Comparison of ENCODE assay signal across 8 mouse cellular contexts in the genomic region with DNA sequence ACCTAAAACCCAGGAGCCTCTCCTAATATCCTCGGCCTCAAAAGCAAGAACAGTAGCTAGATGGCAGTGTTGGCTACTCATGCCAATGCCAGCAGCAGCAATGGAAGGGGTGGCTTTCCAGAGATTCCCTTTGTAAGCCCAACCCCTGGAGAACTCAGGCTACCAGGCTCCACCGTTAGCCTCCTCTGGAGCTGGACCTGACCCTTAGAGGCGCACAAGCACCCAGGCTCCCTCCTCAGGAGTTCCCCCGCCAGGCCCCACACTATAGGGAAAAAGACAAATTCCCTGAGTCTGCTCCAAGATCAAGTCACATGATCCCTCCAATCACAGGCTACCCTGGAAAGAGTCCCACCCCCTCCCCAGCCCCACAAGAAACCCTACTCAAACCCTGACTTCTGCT. TPM values are rescaled to one million over a fixed set of nuclear protein-coding genes. Genes with fewer than 3 reads are reported as not detected.
DNase-seq lines count a peak whose midpoint lies in the region; ATAC-seq and TF ChIP-seq lines count a peak whose summit lies in the region.

No protein-coding gene starts in this region.

- TF ChIP-seq CTCF in lung, adult 2 months (IDR thresholded peaks at IDR 0.05; ENCODE audit: insufficient read depth, low read length): peak; percentile 38; the same call in 1 of the 2 replicates

- H3K4me3 ChIP-seq in lung, adult 2 months (replicated peaks; ENCODE audit: extremely low read depth, low read depth, low read length): no peak overlapping the region
- peak overlapping the region; percentile 23 for H3K4me3 ChIP-seq in embryonic facial prominence, embryonic 10.5 days
- H3K4me3 ChIP-seq in hindbrain, embryonic 16.5 days (ENCODE audit: low read length): 0 out of 2 replicates have a peak overlapping the region, but pooled peaks have one; percentile 11
- H3K4me3 ChIP-seq in limb, embryonic 10.5 days: peak overlapping the region; percentile 18

- TF ChIP-seq POLR2A in lung, adult 2 months (IDR thresholded peaks at IDR 0.05; ENCODE audit: borderline replicate concordance, extremely low read depth, low read depth, low read length): no peak

- 0 out of 2 replicates have a peak, but pooled peaks cover 2% of the 10 kb centered on the region for H3K4me1 ChIP-seq in lung, adult 2 months (ENCODE audit: control insufficient read depth, insufficient read depth, low read length)
- H3K4me1 ChIP-seq in embryonic facial prominence, embryonic 10.5 days: peaks cover 18% of the 10 kb centered on the region
- peaks cover 2% of the 10 kb centered on the region; the same call in 1 of the 2 replicates for H3K4me1 ChIP-seq in hindbrain, embryonic 16.5 days (ENCODE audit: control insufficient read depth, insufficient read depth, low read depth, low read length)
- H3K4me1 ChIP-seq in limb, embryonic 10.5 days: peaks cover 14% of the 10 kb centered on the region

- H3K4me2 ChIP-seq in hindbrain, embryonic 16.5 days (ENCODE audit: low read length): peak overlapping the region; percentile 53

- 28% methylated on average over 4 of the region's 4 CpGs for WGBS in lung, adult 2 months
- 11% methylated on average over 4 of the region's 4 CpGs for WGBS in embryonic facial prominence, embryonic 10.5 days
- WGBS in hindbrain, embryonic 16.5 days: 15% methylated on average over 4 of the region's 4 CpGs
- 10% methylated on average over 4 of the region's 4 CpGs for WGBS in limb, embryonic 10.5 days

- no peaks in the 10 kb centered on the region for H3K36me3 ChIP-seq in embryonic facial prominence, embryonic 10.5 days (replicated peaks)
- H3K36me3 ChIP-seq in hindbrain, embryonic 16.5 days (ENCODE audit: control insufficient read depth, insufficient read depth, low read length): no peaks in the 10 kb centered on the region
- H3K36me3 ChIP-seq in limb, embryonic 10.5 days: no peaks in the 10 kb centered on the region

- H3K27ac ChIP-seq in embryonic facial prominence, embryonic 10.5 days (replicated peaks): peak overlapping the region; percentile 57; the same call in 1 of the 2 replicates
- H3K27ac ChIP-seq in hindbrain, embryonic 16.5 days (ENCODE audit: low read depth, low read length): no peak overlapping the region
- no peak overlapping the region for H3K27ac ChIP-seq in limb, embryonic 10.5 days

- no peak overlapping the region for H3K9ac ChIP-seq in hindbrain, embryonic 16.5 days (ENCODE audit: low read depth, low read length)

- no peaks in the 10 kb centered on the region for H3K9me3 ChIP-seq in embryonic facial prominence, embryonic 10.5 days
- H3K9me3 ChIP-seq in hindbrain, embryonic 16.5 days (ENCODE audit: control insufficient read depth, low read length): no peaks in the 10 kb centered on the region
- H3K9me3 ChIP-seq in limb, embryonic 10.5 days (replicated peaks): no peaks in the 10 kb centered on the region

- H3K27me3 ChIP-seq in embryonic facial prominence, embryonic 10.5 days (replicated peaks; ENCODE audit: low read depth, poor library complexity, severe bottlenecking): no peaks in the 10 kb centered on the region
- H3K27me3 ChIP-seq in hindbrain, embryonic 16.5 days (replicated peaks; ENCODE audit: control insufficient read depth, insufficient read depth, low read length): no peaks in the 10 kb centered on the region
- no peaks in the 10 kb centered on the region for H3K27me3 ChIP-seq in limb, embryonic 10.5 days (ENCODE audit: low read depth, poor library complexity, severe bottlenecking)

- no peak for DNase-seq in lung, adult 2 months
- DNase-seq in lung, postnatal 25 days (ENCODE audit: low spot score): no peak
- DNase-seq in embryonic facial prominence, embryonic 10.5 days (ENCODE audit: low spot score): peak; percentile 44
- DNase-seq in limb, embryonic 10.5 days (ENCODE audit: low spot score): peak; percentile 35
- peak; percentile 78 for DNase-seq in retina, postnatal 1 day
- DNase-seq in gastrocnemius, adult 18-20 months (ENCODE audit: low spot score): no peak
- no peak for DNase-seq in urinary bladder, postnatal 25 days (ENCODE audit: low spot score)

- ATAC-seq in hindbrain, embryonic 16.5 days: peak; percentile 72

RNA-seq across cellular contexts. Expression of a gene that starts 10.9 kb away (rescaled TPM):
- polyA plus RNA-seq in lung, adult 2 months (2012; rRNA removed): 1.2 and 1.4 TPM in 2 replicates
- polyA plus RNA-seq in embryonic facial prominence, embryonic 10.5 days (2016; fragmentation: Nextera tagmentation; extraction: Ambion mirVana): 0.20 and 0.55 TPM in 2 replicates
- polyA plus RNA-seq in hindbrain, embryonic 16.5 days (2015; fragmentation: Nextera tagmentation; extraction: Ambion mirVana): 0.78 and 0.92 TPM in 2 replicates
- polyA plus RNA-seq in limb, embryonic 10.5 days (2016; fragmentation: Nextera tagmentation; extraction: Ambion mirVana): 0.18 and 0.45 TPM in 2 replicates
- under 1 TPM in 1 of 2 experiments, not detected in 1; 0.09 TPM for total RNA-seq in gastrocnemius, adult 18-20 months (2021)

Comparison
In these comparisons a context has a peak if more than half of its experiments do, and no peak if none do; other contexts are left out.
1. DNase-seq: peak in embryonic facial prominence, embryonic 10.5 days (single experiment), limb, embryonic 10.5 days (single experiment) and retina, postnatal 1 day (single experiment); none in lung, adult 2 months (single experiment), lung, postnatal 25 days (single experiment), gastrocnemius, adult 18-20 months (single experiment) and urinary bladder, postnatal 25 days (single experiment).